Mouse (Mus musculus) MEL (cell line): ENCODE data around the gene Fam192a. TPM values are rescaled to one million over a fixed set of nuclear protein-coding genes. Genes with fewer than 3 reads are reported as not detected.

Experiments
- DNase-seq: peaks from one replicate; pipeline ENCODE4 v3.0.0; 2011; ENCODE audit warnings: low read depth, low spot score
- H3K27ac ChIP-seq: 2 replicates; pipeline ENCODE4 v1.5.1; 2012; ENCODE audit warnings: low read depth, mild to moderate bottlenecking, control low read depth, low read length, moderate library complexity; ENCODE audit not compliant: control insufficient read depth
- H3K27me3 ChIP-seq, 2 experiments: fragments of 150-350 bp in 1 of 2; sonication (generic) in 1 of 2; 2 replicates each; pipeline ENCODE4 v1.6.1; 2012; ENCODE audit warnings: low read length in 2 of 2, mild to moderate bottlenecking in 2 of 2, improper control_type of control experiment in 1 of 2, moderate library complexity in 1 of 2; ENCODE audit not compliant: insufficient read depth in 2 of 2, control insufficient read depth in 1 of 2
- H3K36me3 ChIP-seq, 2 experiments: 2 replicates each; pipeline ENCODE4 v1.6.1; 2012 to 2014; ENCODE audit warnings: low read length in 2 of 2, improper control_type of control experiment in 1 of 2, inconsistent platforms in 1 of 2, mild to moderate bottlenecking in 1 of 2; ENCODE audit not compliant: insufficient read depth in 2 of 2, control insufficient read depth in 1 of 2
- H3K4me1 ChIP-seq, 2 experiments: fragments of 150-350 bp in 1 of 2; sonication (generic) in 1 of 2; 2 replicates each; pipeline ENCODE4 v1.6.1; 2012; ENCODE audit warnings: low read length in 2 of 2, improper control_type of control experiment in 1 of 2, mild to moderate bottlenecking in 1 of 2; ENCODE audit not compliant: insufficient read depth in 2 of 2, control insufficient read depth in 1 of 2
- H3K4me3 ChIP-seq, 2 experiments: fragments of 150-350 bp in 1 of 2; sonication (generic) in 1 of 2; 2 replicates each; pipeline ENCODE4 v1.5.1; 2012; ENCODE audit warnings: low read depth in 2 of 2, low read length in 2 of 2, mild to moderate bottlenecking in 2 of 2, moderate library complexity in 2 of 2, control low read depth in 1 of 2, improper control_type of control experiment in 1 of 2; ENCODE audit not compliant: control insufficient read depth in 1 of 2, insufficient read depth in 1 of 2
- H3K79me2 ChIP-seq: 2 replicates; pipeline ENCODE4 v1.6.1; 2012; ENCODE audit warnings: mild to moderate bottlenecking, low read length, moderate library complexity; ENCODE audit not compliant: control insufficient read depth, poor library complexity, insufficient read depth
- H3K9ac ChIP-seq: 2 replicates; pipeline ENCODE4 v1.6.1; 2012; ENCODE audit warnings: low read depth, mild to moderate bottlenecking, control low read depth, low read length, moderate library complexity; ENCODE audit not compliant: control insufficient read depth, poor library complexity, severe bottlenecking
- H3K9me3 ChIP-seq: fragments of 150-350 bp; sonication (generic); replicated peaks from 2 replicates; pipeline ENCODE4 v1.6.1; 2012; ENCODE audit warnings: mild to moderate bottlenecking, low read length, improper control_type of control experiment, moderate library complexity; ENCODE audit not compliant: insufficient read depth
- BHLHE40 ChIP-seq: IDR thresholded peaks from 2 replicates; pipeline ENCODE4 v1.6.1; 2012; ENCODE audit warnings: low read depth, mild to moderate bottlenecking, inconsistent platforms, low read length, improper control_type of control experiment, borderline replicate concordance
- CHD2 ChIP-seq: IDR thresholded peaks from 2 replicates; pipeline ENCODE4 v1.6.1; 2011; ENCODE audit warnings: low read length, improper control_type of control experiment
- ELF1 ChIP-seq: IDR thresholded peaks from 2 replicates; pipeline ENCODE4 v1.6.1; 2014; ENCODE audit warnings: low read depth, mild to moderate bottlenecking, inconsistent platforms, low read length, improper control_type of control experiment, moderate library complexity
- GATA1 ChIP-seq: IDR thresholded peaks from 2 replicates; pipeline ENCODE4 v1.6.1; 2011; ENCODE audit warnings: low read depth, low read length, improper control_type of control experiment
- HCFC1 ChIP-seq: IDR thresholded peaks from 2 replicates; pipeline ENCODE4 v1.6.1; 2012; ENCODE audit warnings: low read depth, mild to moderate bottlenecking, inconsistent platforms, low read length, improper control_type of control experiment, moderate library complexity
- JUND ChIP-seq: IDR thresholded peaks from 2 replicates; pipeline ENCODE4 v1.6.1; 2011; ENCODE audit warnings: low read depth, mild to moderate bottlenecking, improper control_type of control experiment, low read length
- KAT2A ChIP-seq: conservative IDR thresholded peaks from 2 replicates; pipeline ENCODE4 v1.6.1; 2012; ENCODE audit warnings: low read depth, low read length, improper control_type of control experiment, inconsistent platforms
- MAX ChIP-seq: IDR thresholded peaks from 2 replicates; pipeline ENCODE4 v1.6.1; 2011; ENCODE audit warnings: low read length, improper control_type of control experiment
- MAZ ChIP-seq: IDR thresholded peaks from 2 replicates; pipeline ENCODE4 v1.6.1; 2012; ENCODE audit warnings: low read depth, mild to moderate bottlenecking, inconsistent platforms, low read length, improper control_type of control experiment
- MXI1 ChIP-seq: IDR thresholded peaks from 2 replicates; pipeline ENCODE4 v1.6.1; 2011; ENCODE audit warnings: mild to moderate bottlenecking, low read depth, low read length, improper control_type of control experiment
- MYC ChIP-seq: IDR thresholded peaks from 2 replicates; pipeline ENCODE4 v1.6.1; 2011; ENCODE audit warnings: low read depth, mild to moderate bottlenecking, low read length, improper control_type of control experiment, moderate library complexity
- NELFE ChIP-seq: IDR thresholded peaks from 2 replicates; pipeline ENCODE4 v1.6.1; 2011; ENCODE audit warnings: low read depth, low read length, improper control_type of control experiment
- NRF1 ChIP-seq: IDR thresholded peaks from 2 replicates; pipeline ENCODE4 v1.6.1; 2014; ENCODE audit warnings: low read depth, mild to moderate bottlenecking, inconsistent platforms, low read length, improper control_type of control experiment, moderate library complexity; ENCODE audit not compliant: poor library complexity, insufficient read depth, severe bottlenecking
- POLR2A ChIP-seq, 2 experiments: IDR thresholded peaks; 2 replicates each; pipeline ENCODE4 v1.6.1; 2011 to 2012; ENCODE audit warnings: low read length in 2 of 2, mild to moderate bottlenecking in 2 of 2, control low read depth in 1 of 2, improper control_type of control experiment in 1 of 2, low read depth in 1 of 2, moderate library complexity in 1 of 2; ENCODE audit not compliant: control insufficient read depth in 1 of 2, insufficient read depth in 1 of 2, poor library complexity in 1 of 2
- POLR2AphosphoS2 ChIP-seq: IDR thresholded peaks from 2 replicates; pipeline ENCODE4 v1.6.1; 2011; ENCODE audit warnings: low read length, improper control_type of control experiment
- SIN3A ChIP-seq: IDR thresholded peaks from 2 replicates; pipeline ENCODE4 v1.6.1; 2012; ENCODE audit warnings: low read length, improper control_type of control experiment, inconsistent platforms
- TBP ChIP-seq: IDR thresholded peaks from 2 replicates; pipeline ENCODE4 v1.8.0; 2011; ENCODE audit warnings: low read depth, low read length, improper control_type of control experiment
- UBTF ChIP-seq: IDR thresholded peaks from 2 replicates; pipeline ENCODE4 v1.6.1; 2012; ENCODE audit warnings: low read depth, mild to moderate bottlenecking, inconsistent platforms, low read length, improper control_type of control experiment, moderate library complexity, borderline replicate concordance; ENCODE audit not compliant: insufficient read depth
- USF1 ChIP-seq: IDR thresholded peaks from 2 replicates; pipeline ENCODE4 v1.6.1; 2014; ENCODE audit warnings: low read depth, mild to moderate bottlenecking, inconsistent platforms, low read length, improper control_type of control experiment, moderate library complexity
- USF2 ChIP-seq, 2 experiments: IDR thresholded peaks; 2 replicates each; pipeline ENCODE4 v1.6.1; 2011 to 2012; ENCODE audit warnings: improper control_type of control experiment in 2 of 2, low read length in 2 of 2, borderline replicate concordance in 1 of 2, inconsistent platforms in 1 of 2, low read depth in 1 of 2, mild to moderate bottlenecking in 1 of 2; ENCODE audit not compliant: insufficient read depth in 1 of 2
- ZMIZ1 ChIP-seq: IDR thresholded peaks from 2 replicates; pipeline ENCODE4 v1.6.1; 2012; ENCODE audit warnings: low read depth, mild to moderate bottlenecking, inconsistent platforms, low read length, improper control_type of control experiment, moderate library complexity
- polyA plus RNA-seq, 2 experiments: library from polyadenylated mRNA; stranded (reverse) in 1 of 2; unstranded in 1 of 2; fragments of >175 nt in 1 of 2; fragments of >200 nt in 1 of 2; gene quantifications; 2 replicates each; pipeline versions ENCODE4 v1.2.1 to v1.2.4; 2012; ENCODE audit warnings: low replicate concordance in 2 of 2, low read depth in 1 of 2; ENCODE audit not compliant: insufficient read length in 2 of 2, insufficient read depth in 1 of 2, missing spikeins in 1 of 2
- total RNA-seq: library from RNA; depleted of rRNA; stranded (reverse); fragments of 300-350 nt; gene quantifications from 2 replicates; pipeline ENCODE4 v1.2.3, GENCODE M21; 2012; rRNA removed

Fam192a gene
- total RNA-seq (43.3 and 46.3 TPM in 2 replicates), polyA plus RNA-seq (10 to 100 TPM in 1 of 2 experiments, not detected in 1; 88.1 TPM)

- TF ChIP-seq UBTF, result no peak
- TF ChIP-seq NRF1, result no peak
- TF ChIP-seq MAX, result peak; percentile 73
- peak; percentile 91 for TF ChIP-seq HCFC1
- TF ChIP-seq MYC, result peak; percentile 83
- TF ChIP-seq KAT2A, result peak; percentile 65; the same call in 1 of the 2 replicates
- peak; percentile 70; the same call in 1 of the 2 replicates for TF ChIP-seq TBP
- peak; percentile 88 for TF ChIP-seq MXI1
- peak; percentile 85 to 88 for TF ChIP-seq USF2 (IDR thresholded peaks at IDR 0.05; ENCODE audit: borderline replicate concordance in 1 of 2, insufficient read depth in 1 of 2, low read depth in 1 of 2, low read length in 2 of 2)
- no peak for TF ChIP-seq BHLHE40
- peak; percentile 27; the same call in 1 of the 2 replicates for TF ChIP-seq MAZ
- peak; percentile 95 for TF ChIP-seq ELF1
- TF ChIP-seq SIN3A, result peak; percentile 98
- TF ChIP-seq ZMIZ1, result peak; percentile 72; the same call in 1 of the 2 replicates
- no peak for TF ChIP-seq GATA1
- TF ChIP-seq NELFE, result peak; percentile 70
- TF ChIP-seq JUND, result no peak
- peak; percentile 99 for TF ChIP-seq USF1
- peak; percentile 54; the same call in 1 of the 2 replicates for TF ChIP-seq POLR2AphosphoS2
- TF ChIP-seq CHD2, result peak; percentile 31; the same call in 1 of the 2 replicates
- peak; percentile 61 to 84 for TF ChIP-seq POLR2A (IDR thresholded peaks at IDR 0.05; ENCODE audit: control insufficient read depth in 1 of 2, insufficient read depth in 1 of 2, low read depth in 1 of 2, low read length in 2 of 2, poor library complexity in 1 of 2)
- H3K4me3 ChIP-seq, result peak within 1 kb of the TSS; percentile 76 to 80
- H3K79me2 ChIP-seq, result peaks cover 64% of the 10 kb centered on the region
- DNase-seq, result peak; percentile 99
- no peaks in the 10 kb centered on the region for H3K27me3 ChIP-seq
- H3K4me1 ChIP-seq, result peaks cover 3 to 6% of the 10 kb centered on the region in 2 experiments; a peak in 3 of 4 replicates
- no peaks in the 10 kb centered on the region for H3K9me3 ChIP-seq
- H3K27ac ChIP-seq, result peak within 1 kb of the TSS; percentile 80
- peaks cover 0 to 24% of the 10 kb centered on the region in 2 experiments; a peak in 3 of 4 replicates for H3K36me3 ChIP-seq
- H3K9ac ChIP-seq, result peak within 1 kb of the TSS; percentile 80
Observed at GRCm38 (mm10) chr8:94601607-94602385, at the start of gene Fam192a, which contains the start of gene Rspry1. Gene Fam192a, minus strand, starts transcription at chr8:94601997. Gene Rspry1, plus strand, starts transcription at chr8:94601937.
